Mouse (Mus musculus) liver, embryonic 14.5 days (tissue): ENCODE results near the gene Krba1. TPM values are rescaled to one million over a fixed set of nuclear protein-coding genes. Genes with fewer than 3 reads are reported as not detected.

ENCODE experiments used
- ATAC-seq: fragments of 200-750 bp; cut with Nextera tagmentation; 2 replicates; pipeline ENCODE4 v1.8.0; 2017; ENCODE audit warnings: moderate number of reproducible peaks, mild to moderate bottlenecking, moderate library complexity; ENCODE audit not compliant: insufficient read depth
- DNase-seq, 3 experiments: peaks; one replicate each; pipeline ENCODE4 v3.0.0-alpha.2; 2012 to 2013; ENCODE audit warnings: low read depth in 3 of 3, low spot score in 3 of 3
- H3K27ac ChIP-seq: fragments of 300-500 bp; sonication (generic); 2 replicates; pipeline ENCODE4 v1.5.1; 2014; ENCODE audit warnings: moderate library complexity, mild to moderate bottlenecking, control low read depth, inconsistent platforms
- H3K27me3 ChIP-seq: fragments of 300-500 bp; sonication (generic); 2 replicates; pipeline ENCODE4 v1.6.1; 2014; ENCODE audit warnings: mild to moderate bottlenecking, low read length, moderate library complexity; ENCODE audit not compliant: control insufficient read depth, insufficient read depth
- H3K36me3 ChIP-seq: fragments of 300-500 bp; sonication (generic); replicated peaks from 2 replicates; pipeline ENCODE4 v1.6.1; 2014; ENCODE audit warnings: low read depth; ENCODE audit not compliant: control insufficient read depth, insufficient read depth
- H3K4me1 ChIP-seq, 2 experiments: fragments of 200-500 bp in 1 of 2; fragments of 300-500 bp in 1 of 2; sonication (generic) in 1 of 2; replicated peaks; 2 replicates each; pipeline ENCODE4 v1.6.1; 2012 to 2014; ENCODE audit warnings: antibody characterized with exemption in 1 of 2, inconsistent platforms in 1 of 2, low read length in 1 of 2; ENCODE audit not compliant: control insufficient read depth in 2 of 2, insufficient read depth in 2 of 2
- H3K4me2 ChIP-seq: fragments of 300-500 bp; sonication (generic); 2 replicates; pipeline ENCODE4 v1.6.1; 2014; ENCODE audit warnings: low read depth, mild to moderate bottlenecking, control low read depth, moderate library complexity
- H3K4me3 ChIP-seq, 2 experiments: fragments of 200-500 bp in 1 of 2; fragments of 300-500 bp in 1 of 2; sonication (generic) in 1 of 2; 2 replicates each; pipeline ENCODE4 v1.5.1; 2012 to 2014; ENCODE audit warnings: low read depth in 2 of 2, low read length in 2 of 2, mild to moderate bottlenecking in 2 of 2, control low read depth in 1 of 2, inconsistent platforms in 1 of 2, moderate library complexity in 1 of 2; ENCODE audit not compliant: insufficient read depth in 1 of 2
- H3K9ac ChIP-seq: fragments of 300-500 bp; sonication (generic); replicated peaks from 2 replicates; pipeline ENCODE4 v1.6.1; 2014; ENCODE audit warnings: mild to moderate bottlenecking, control low read depth, moderate library complexity
- H3K9me3 ChIP-seq: fragments of 300-500 bp; sonication (generic); 2 replicates; pipeline ENCODE4 v1.6.1; 2016; ENCODE audit warnings: low read length, mixed read lengths; ENCODE audit not compliant: control insufficient read depth
- CTCF ChIP-seq: IDR thresholded peaks from 2 replicates; pipeline ENCODE4 v1.5.1; 2016; ENCODE audit warnings: antibody characterized with exemption, low read depth, control low read depth
- EP300 ChIP-seq: IDR thresholded peaks from 2 replicates; pipeline ENCODE4 v1.6.1; 2016; ENCODE audit warnings: antibody characterized with exemption, low read depth
- WGBS: fragments of 180-500 bp; shearing (Covaris S2); extraction: QIAGEN DNeasy Blood & Tissue Kit; methylation state at CpG from one replicate; pipeline ENCODE4 v1.1.7; 2014; ENCODE audit not compliant: insufficient replicate concordance; 5-methylcytosine and 5-hydroxymethylcytosine counted together
- polyA plus RNA-seq, 2 experiments: library from polyadenylated mRNA; depleted of rRNA in 1 of 2; stranded (reverse) in 1 of 2; unstranded in 1 of 2; fragments of >200 nt; fragmentation: Nextera tagmentation in 1 of 2; extraction: Ambion mirVana in 1 of 2; gene quantifications; 2 replicates each; pipeline versions ENCODE4 v1.2.1 to v1.2.3; 2012 to 2014

Gene Krba1
- polyA plus RNA-seq, 2 experiments = 0.94 to 1.6 TPM

GRCm38 (mm10) chr6:48409726-48410343, 14.4 kb downstream of the Krba1 start:
- WGBS = 65% methylated on average over 4 of the region's 4 CpGs
- no peak for ATAC-seq

GRCm38 (mm10) chr6:48410551-48410950, 15.2 kb downstream of the Krba1 start:
- Histone ChIP-seq H3K4me3 (no peak overlapping the region), H3K4me2 (no peak overlapping the region), H3K9me3 (no peaks in the 10 kb centered on the region), H3K27me3 (no peaks in the 10 kb centered on the region), H3K9ac (no peak overlapping the region), H3K36me3 (no peaks in the 10 kb centered on the region), H3K27ac (no peak overlapping the region), H3K4me1 (no peaks in the 10 kb centered on the region)
- no peak for DNase-seq
- no peak for ATAC-seq
- TF ChIP-seq EP300 (no peak), CTCF (no peak)
- 64% methylated on average over 3 of the region's 3 CpGs for WGBS

More at GRCm38 (mm10) chr6:48409726-48410343, 14.4 kb downstream of the Krba1 start:
- Histone ChIP-seq H3K4me2 (no peak overlapping the region), H3K9ac (no peak overlapping the region), H3K9me3 (no peaks in the 10 kb centered on the region), H3K4me3 (no peak overlapping the region), H3K27ac (no peak overlapping the region), H3K27me3 (no peaks in the 10 kb centered on the region), H3K36me3 (no peaks in the 10 kb centered on the region), H3K4me1 (no peaks in the 10 kb centered on the region)
- DNase-seq = no peak
- TF ChIP-seq EP300 (no peak), CTCF (no peak)

GRCm38 (mm10) chr6:48411193-48412092, 16.1 kb downstream of the Krba1 start:
- Histone ChIP-seq H3K36me3 (no peaks in the 10 kb centered on the region), H3K27me3 (no peaks in the 10 kb centered on the region), H3K4me3 (no peak overlapping the region), H3K9me3 (no peaks in the 10 kb centered on the region), H3K4me2 (no peak overlapping the region), H3K27ac (no peak overlapping the region), H3K4me1 (no peaks in the 10 kb centered on the region), H3K9ac (no peak overlapping the region)
- WGBS = 72% methylated on average over 6 of the region's 6 CpGs
- no peak for DNase-seq
- no peak for ATAC-seq
- TF ChIP-seq CTCF (no peak), EP300 (no peak)

GRCm38 (mm10) chr6:48412147-48412546, 16.8 kb downstream of the Krba1 start:
- 65% methylated on average over 4 of the region's 4 CpGs for WGBS
- ATAC-seq (no peak), DNase-seq (no peak)
- H3K27me3 ChIP-seq = no peaks in the 10 kb centered on the region
- TF ChIP-seq CTCF (no peak), EP300 (no peak)
- H3K9ac ChIP-seq = no peak overlapping the region
- no peak overlapping the region for H3K4me3 ChIP-seq
- no peaks in the 10 kb centered on the region for H3K9me3 ChIP-seq
- no peak overlapping the region for H3K4me2 ChIP-seq
- H3K27ac ChIP-seq = no peak overlapping the region
- H3K36me3 ChIP-seq = no peaks in the 10 kb centered on the region
- no peaks in the 10 kb centered on the region for H3K4me1 ChIP-seq

- no peak overlapping the region for H3K9ac ChIP-seq
Measured at GRCm38 (mm10) chr6:48412662-48413061, 17.3 kb downstream of the Krba1 start.

More at GRCm38 (mm10) chr6:48412662-48413061, 17.3 kb downstream of the Krba1 start:
- WGBS = 64% methylated on average over 3 of the region's 3 CpGs
- Histone ChIP-seq H3K4me1 (no peaks in the 10 kb centered on the region), H3K9me3 (no peaks in the 10 kb centered on the region), H3K27me3 (no peaks in the 10 kb centered on the region), H3K27ac (no peak overlapping the region), H3K4me3 (no peak overlapping the region), H3K36me3 (no peaks in the 10 kb centered on the region), H3K4me2 (no peak overlapping the region)
- TF ChIP-seq CTCF (no peak), EP300 (no peak)
- ATAC-seq = no peak
- DNase-seq = no peak
